Mouse (Mus musculus): ENCODE measurements around the gene Grik4. TPM values are rescaled to one million over a fixed set of nuclear protein-coding genes. Genes with fewer than 3 reads are reported as not detected.

Grik4 gene
- total RNA-seq, 4 experiments from 2014 or later: 48.5 to 59.1 (median 53.3) TPM

DNA sequence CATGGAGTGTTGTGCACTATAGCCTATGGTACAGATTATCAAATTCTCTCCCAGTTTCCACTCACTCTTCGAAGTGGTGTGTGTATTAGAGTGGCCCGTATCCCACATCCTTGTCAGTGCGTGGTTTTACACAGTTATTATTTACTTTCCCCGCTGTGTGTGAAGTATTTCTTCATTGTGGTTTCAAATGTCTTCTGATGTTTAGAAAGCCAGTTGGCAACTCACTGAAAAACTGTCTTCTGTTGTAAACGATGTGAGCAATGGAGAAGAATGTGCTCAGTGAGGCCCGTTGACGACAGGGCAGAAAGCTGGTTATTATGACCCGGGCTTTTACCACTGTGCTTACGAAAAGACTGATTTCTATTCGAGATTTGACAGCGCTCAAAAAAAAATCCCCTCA, 439.7 kb downstream of the Grik4 start:
- no peak for DNase-seq (ENCODE audit: low spot score in 2 of 2)

DNA sequence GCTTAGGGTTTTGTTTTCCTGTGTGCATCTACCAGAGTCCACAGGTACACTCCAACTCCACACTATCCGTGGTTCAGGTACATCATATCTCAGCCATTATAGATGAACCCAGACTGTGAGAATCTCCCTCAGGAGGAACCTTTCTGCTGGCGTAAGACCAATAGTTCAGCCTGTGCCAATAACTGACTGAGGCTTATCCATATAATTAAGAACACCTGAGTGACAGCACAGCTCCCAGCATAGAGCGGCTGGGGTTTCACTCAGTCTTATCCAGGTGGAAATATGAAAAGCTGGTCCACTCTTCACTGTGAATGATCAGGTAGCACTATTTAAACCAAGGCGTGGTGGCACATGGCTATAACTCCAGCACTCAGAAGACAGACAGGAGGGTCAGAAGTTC, 440.6 kb downstream of the Grik4 start:
- DNase-seq (ENCODE audit: low spot score in 2 of 2): no peak

GRCm38 (mm10) chr9:42496296-42496695, 448.0 kb downstream of the Grik4 start:
- no peak for DNase-seq (ENCODE audit: low spot score in 2 of 2)

GRCm38 (mm10) chr9:42491780-42492179, 452.5 kb downstream of the Grik4 start:
- peak; percentile 81 for DNase-seq (ENCODE audit: low spot score in 2 of 2)

DNA sequence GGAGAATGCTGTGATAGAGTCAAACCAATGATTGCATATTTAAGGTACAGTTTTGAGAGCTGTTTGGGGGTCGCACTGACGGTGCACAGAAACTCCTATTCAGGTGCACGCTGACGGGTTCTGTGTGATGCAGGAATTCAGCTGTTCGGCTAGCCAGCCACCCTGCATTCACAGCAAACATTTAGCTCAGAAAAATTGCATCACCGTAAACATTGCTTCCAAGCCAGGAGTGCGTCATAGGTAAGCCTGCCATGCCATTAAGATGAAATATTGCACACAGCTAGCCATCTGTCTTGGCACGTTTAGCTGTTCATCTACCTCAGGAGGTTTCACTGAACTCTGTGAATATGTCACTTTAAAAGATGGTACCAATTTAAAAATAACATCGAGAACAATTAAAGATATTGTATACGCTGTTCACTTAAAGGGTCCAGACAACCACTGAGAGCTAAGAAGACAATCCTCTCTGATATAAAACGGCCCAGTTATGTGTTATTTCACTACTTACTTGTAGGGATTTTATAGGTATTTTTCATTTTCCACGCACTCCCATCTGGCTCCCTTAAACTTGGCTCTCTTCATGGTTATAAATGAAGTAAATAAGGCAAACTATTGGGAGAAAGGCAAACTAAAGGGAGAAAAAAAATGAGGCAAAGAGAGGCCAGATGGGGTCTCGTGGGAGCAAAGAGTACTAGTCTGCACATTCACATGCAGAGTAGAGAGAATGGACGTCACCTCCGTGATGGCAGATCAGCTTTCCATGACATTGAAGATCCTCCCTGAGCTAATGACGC, 453.5 kb downstream of the Grik4 start:
- DNase-seq (ENCODE audit: low spot score in 2 of 2): peak; percentile 37 to 40

GRCm38 (mm10) chr9:42488071-42488470, 456.2 kb downstream of the Grik4 start:
- DNase-seq (ENCODE audit: low spot score in 2 of 2): no peak

DNA sequence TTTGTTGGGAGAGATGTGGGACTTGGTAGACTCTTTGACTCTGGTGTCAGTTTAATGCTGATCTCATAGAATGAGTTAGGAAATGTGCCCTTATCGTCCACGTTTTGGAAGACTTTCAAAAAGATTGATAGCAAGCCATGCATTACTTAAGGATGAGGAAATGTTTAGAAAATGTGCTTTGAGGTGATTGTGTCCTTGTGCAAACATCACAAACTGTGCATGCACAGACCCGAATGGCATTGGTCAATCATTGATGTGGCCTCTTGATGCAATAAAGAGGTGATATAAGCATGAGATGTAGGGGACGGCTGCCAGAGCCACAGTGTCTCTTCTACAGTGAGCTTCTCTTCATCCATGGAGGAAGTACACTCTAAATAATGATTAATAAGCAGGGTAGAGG, 457.4 kb downstream of the Grik4 start:
- DNase-seq (ENCODE audit: low spot score in 2 of 2): no peak

- no peak for DNase-seq (ENCODE audit: low spot score in 2 of 2)
Measured at GRCm38 (mm10) chr9:42484667-42485066, 459.6 kb downstream of the Grik4 start.

DNA sequence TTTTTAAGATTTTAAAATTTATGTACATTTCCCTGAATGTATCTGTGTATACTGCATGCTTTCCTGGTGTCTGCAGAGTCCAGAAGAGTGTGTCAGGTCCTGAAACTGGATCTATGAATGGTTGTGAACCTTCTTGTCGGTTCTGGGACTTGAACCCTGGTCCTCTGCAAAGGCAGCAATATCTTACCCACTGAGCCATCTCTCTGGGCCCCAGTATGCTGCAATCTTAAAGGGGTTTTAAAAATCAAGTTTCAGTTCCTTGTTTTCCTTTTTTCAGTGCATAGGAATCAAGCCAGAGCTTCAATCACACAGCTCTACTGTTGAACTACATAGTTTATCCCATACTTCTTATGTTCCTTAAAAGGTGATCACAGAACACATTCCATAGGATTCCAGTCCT, 461.3 kb downstream of the Grik4 start:
- no peak for DNase-seq (ENCODE audit: low spot score in 2 of 2)

GRCm38 (mm10) chr9:42476166-42476565, 468.1 kb downstream of the Grik4 start:
- no peak for DNase-seq (ENCODE audit: low spot score in 2 of 2)

DNA sequence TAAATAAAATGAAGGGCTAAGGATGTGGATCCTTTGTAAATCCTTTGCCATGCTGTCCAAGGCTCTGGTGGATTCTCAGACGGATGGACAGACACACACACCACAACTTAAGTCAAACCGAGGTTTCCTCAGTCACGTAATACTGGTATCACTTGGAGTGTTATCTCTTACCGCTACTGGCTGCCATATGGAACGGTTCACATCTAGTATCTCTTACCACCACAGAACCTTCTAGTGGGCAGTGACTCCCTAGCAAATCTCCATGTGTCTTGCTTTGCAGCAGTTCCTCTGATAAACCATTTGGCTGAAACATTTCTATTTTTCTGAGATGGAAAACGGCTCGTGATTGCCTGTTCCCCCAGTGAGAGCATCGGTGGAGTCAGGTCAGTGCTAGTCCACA, 470.0 kb downstream of the Grik4 start:
- no peak for DNase-seq (ENCODE audit: low spot score in 2 of 2)

DNA sequence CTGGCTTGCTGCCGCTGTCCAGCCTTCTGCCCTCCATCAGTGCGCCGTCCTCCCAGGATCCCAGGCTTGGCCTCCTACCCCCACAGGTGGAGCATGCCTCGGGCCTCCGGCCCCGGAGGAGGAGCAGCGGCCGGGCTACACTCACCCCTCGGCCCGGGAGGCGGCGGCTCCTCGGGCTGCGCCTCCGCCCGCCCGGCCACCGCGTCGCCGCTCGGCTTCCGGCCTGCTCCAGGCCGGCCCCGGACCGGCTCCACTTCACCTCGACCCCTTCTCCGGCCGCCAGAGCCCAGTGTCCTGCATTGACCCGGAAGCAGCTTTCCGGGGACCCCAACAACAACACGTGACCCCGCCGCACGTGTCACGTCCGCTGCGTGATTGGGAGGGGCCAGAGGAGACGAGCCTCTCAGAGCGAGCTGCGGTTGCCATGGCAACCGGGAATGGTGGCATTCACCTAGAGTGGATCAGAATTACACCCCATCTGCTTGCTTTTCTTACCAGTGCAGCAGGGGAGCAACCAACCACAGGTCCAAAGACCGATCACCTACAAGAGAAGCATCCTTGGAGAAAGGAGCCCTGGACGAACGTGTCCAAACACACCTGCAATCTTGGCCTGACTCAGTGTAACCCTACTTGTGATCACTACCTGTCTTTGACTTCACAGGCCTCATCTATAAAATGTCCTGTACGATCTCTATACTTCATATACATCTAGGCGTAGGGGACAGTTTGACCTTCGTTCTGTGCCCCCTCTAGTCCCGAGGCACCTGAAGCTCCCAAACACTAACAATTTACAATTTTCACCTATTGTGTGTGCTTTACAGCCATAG, 472.2 kb downstream of the Grik4 start:
- peak; percentile 90 to 93 for DNase-seq (ENCODE audit: low spot score in 2 of 2)

GRCm38 (mm10) chr9:42471214-42471613, 473.1 kb downstream of the Grik4 start:
- peak in 1 of 2 experiments; percentile 45 for DNase-seq (ENCODE audit: low spot score in 2 of 2)

- DNase-seq (ENCODE audit: low spot score in 2 of 2): no peak
Measured at GRCm38 (mm10) chr9:42469323-42469722, 475.0 kb downstream of the Grik4 start.

DNA sequence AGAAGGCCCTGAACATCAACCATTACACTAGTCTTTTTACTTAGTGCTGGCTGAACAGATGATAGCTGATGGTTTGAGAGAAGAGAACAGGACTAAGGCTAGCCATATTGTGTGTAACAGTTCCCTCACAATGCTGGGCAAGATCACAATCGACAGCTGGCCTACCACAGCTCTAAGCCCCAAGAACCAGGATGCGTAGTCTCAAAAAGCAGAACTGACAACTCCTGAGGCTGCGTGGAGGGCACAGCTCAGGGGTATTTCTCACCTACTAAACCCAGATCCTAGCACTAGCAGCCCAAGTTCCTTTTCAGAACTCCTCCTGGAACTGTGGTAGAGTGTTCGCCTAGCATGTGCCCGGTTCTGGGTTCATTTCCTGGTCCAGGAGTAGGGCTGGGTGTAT, 475.9 kb downstream of the Grik4 start:
- DNase-seq (ENCODE audit: low spot score in 2 of 2): no peak

Small RNA genes lying within 50 kb of the gene (microRNA-seq; reads per million reads assigned to microRNA genes)
- 0 reads per million in 2 experiments for gene Gm27509

Other genes starting within 250 kb of the Grik4 start
- 100 to 1,000 TPM; 144 to 165 (median 151) TPM for gene Arhgef12, start 162.7 kb upstream of the Grik4 start, total RNA-seq (2022)
- 10 to 100 TPM; 18.5 to 22.9 (median 19.5) TPM for gene Tmem136, start 172.1 kb upstream of the Grik4 start, total RNA-seq (2022)

Data from layer of hippocampus, adult 8-10 months (tissue).